Mouse (Mus musculus) heart, postnatal 0 days (tissue): ENCODE results near the gene Egln1.
A peak's percentile ranks its signal among the peaks of the same experiment; 100 is the strongest.

ENCODE experiments used
- CTCF ChIP-seq: IDR thresholded peaks from 2 replicates; pipeline ENCODE4 v1.5.1; 2016; ENCODE audit warnings: antibody characterized with exemption, control low read depth, low read depth
- EP300 ChIP-seq: IDR thresholded peaks from 2 replicates; pipeline ENCODE4 v1.6.1; 2016; ENCODE audit warnings: antibody characterized with exemption, low read depth

- TF ChIP-seq EP300 (peak; percentile 82), CTCF (no peak)
Measured at GRCm38 (mm10) chr8:124953188-124953587, 4.1 kb upstream of the Egln1 start.
